Mouse (Mus musculus): ENCODE measurements around the gene Ank. TPM values are rescaled to one million over a fixed set of nuclear protein-coding genes. Genes with fewer than 3 reads are reported as not detected.

The Ank gene
- polyA plus RNA-seq, 1 experiment from 2014 or later, result 16.7 TPM

DNA sequence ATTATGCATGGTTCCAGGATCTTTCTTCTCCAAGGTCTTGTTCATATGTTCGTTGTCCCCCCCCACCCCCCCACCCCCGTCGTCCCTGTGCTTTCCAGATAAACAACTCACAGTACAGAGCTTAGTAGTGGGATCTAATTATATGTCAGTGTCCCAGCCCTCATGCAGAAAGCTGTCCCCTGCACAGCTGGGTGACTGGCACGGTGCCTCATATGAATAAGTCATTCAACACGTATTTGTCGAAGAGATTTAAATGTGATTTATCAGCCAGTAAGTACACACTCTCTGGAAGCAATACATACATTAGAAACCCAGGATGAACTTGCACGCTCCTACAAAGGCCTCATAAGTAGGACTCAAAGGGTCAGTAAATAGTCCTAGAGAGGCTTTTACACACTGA lies 83.4 kb downstream of the Ank start:
- 26% methylated on average over 7 of the region's 7 CpGs for WGBS

GRCm38 (mm10) chr15:27550358-27550992 lies 84.0 kb downstream of the Ank start:
- no peak overlapping the region for H3K9ac ChIP-seq (replicated peaks)
- H3K4me3 ChIP-seq (replicated peaks), result no peak overlapping the region
- WGBS, result 23% methylated on average over 9 of the region's 9 CpGs
- H3K4me2 ChIP-seq, result no peak overlapping the region
- ATAC-seq (ENCODE audit: low FRiP score), result no peak
- no peaks in the 10 kb centered on the region for H3K9me3 ChIP-seq (replicated peaks)
- H3K4me1 ChIP-seq, result peaks cover 18% of the 10 kb centered on the region
- 0 out of 2 replicates have a peak, but pooled peaks cover 4% of the 10 kb centered on the region for H3K36me3 ChIP-seq
- no peaks in the 10 kb centered on the region for H3K27me3 ChIP-seq (replicated peaks)
- 0 out of 2 replicates have a peak overlapping the region, but pooled peaks have one; percentile 6 for H3K27ac ChIP-seq (replicated peaks)

More for the DNA sequence above, 83.4 kb downstream of the Ank start:
- no peak overlapping the region for H3K4me3 ChIP-seq (replicated peaks)
- no peak overlapping the region for H3K4me2 ChIP-seq
- no peak for ATAC-seq (ENCODE audit: low FRiP score)
- peaks cover 18% of the 10 kb centered on the region for H3K4me1 ChIP-seq
- peaks cover 3% of the 10 kb centered on the region; the same call in 1 of the 2 replicates for H3K36me3 ChIP-seq
- no peak overlapping the region for H3K27ac ChIP-seq (replicated peaks)
- H3K9ac ChIP-seq (replicated peaks), result no peak overlapping the region
- no peaks in the 10 kb centered on the region for H3K9me3 ChIP-seq (replicated peaks)
- H3K27me3 ChIP-seq (replicated peaks), result no peaks in the 10 kb centered on the region

DNA sequence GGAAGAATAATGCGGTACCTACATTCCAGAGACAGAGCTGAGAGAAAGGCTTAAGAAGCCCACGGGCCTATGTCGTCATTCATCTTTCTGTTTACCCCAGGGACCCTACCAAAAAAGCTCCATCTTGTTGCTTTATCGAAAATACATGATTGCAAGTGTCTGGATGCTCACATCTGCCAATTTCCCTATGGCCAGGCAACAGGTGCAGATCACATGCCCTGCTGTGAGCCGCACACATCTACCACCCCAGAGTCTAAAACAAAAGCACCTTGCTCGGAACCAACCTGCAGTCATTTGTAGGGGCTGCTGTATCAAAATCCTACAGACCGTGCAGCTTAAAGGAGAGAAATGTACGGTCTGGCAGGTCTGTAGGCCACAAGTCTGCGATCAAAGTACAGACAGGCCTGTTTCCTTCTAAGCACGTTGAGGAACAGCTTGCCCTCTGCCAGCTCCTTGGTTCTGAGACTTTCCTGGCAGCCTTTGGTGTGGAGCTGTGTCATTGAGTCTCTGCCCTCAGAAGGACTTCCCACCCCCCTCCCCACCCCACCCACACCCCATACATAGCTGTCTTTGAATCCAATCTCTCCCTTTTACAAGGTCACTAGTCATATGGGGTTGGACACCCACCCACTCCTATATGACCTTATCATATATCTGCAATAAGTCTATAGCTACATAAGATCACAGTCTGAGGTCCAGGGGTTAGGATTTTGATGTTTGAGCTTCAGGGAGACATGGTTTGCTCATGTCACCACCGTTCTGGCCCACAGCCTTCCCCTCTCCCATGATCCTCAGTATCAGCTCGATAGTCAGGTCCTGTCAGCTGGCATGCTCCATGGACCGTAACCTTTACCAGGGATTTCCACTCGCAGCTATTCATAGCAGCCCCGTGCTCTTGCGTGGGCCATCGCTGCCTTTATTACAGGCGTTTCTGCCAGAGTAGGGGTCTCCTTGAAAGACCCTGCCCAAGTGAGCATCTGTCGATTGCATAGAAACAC lies 84.9 kb downstream of the Ank start:
- Histone ChIP-seq H3K9me3 (replicated peaks) (no peaks in the 10 kb centered on the region), H3K4me1 (peaks cover 18% of the 10 kb centered on the region), H3K27me3 (replicated peaks) (no peaks in the 10 kb centered on the region; the same call in 1 of the 2 replicates), H3K4me2 (no peak overlapping the region), H3K4me3 (replicated peaks) (no peak overlapping the region), H3K9ac (replicated peaks) (no peak overlapping the region), H3K27ac (replicated peaks) (no peak overlapping the region), H3K36me3 (0 out of 2 replicates have a peak, but pooled peaks cover 7% of the 10 kb centered on the region)
- no peak; the same call in 1 of the 2 replicates for ATAC-seq (ENCODE audit: low FRiP score)
- WGBS, result 83% methylated on average over 19 of the region's 19 CpGs

GRCm38 (mm10) chr15:27552129-27552700 lies 85.7 kb downstream of the Ank start:
- Histone ChIP-seq H3K4me1 (peaks cover 18% of the 10 kb centered on the region), H3K4me3 (replicated peaks) (no peak overlapping the region), H3K27me3 (replicated peaks) (no peaks in the 10 kb centered on the region; the same call in 1 of the 2 replicates), H3K36me3 (0 out of 2 replicates have a peak, but pooled peaks cover 7% of the 10 kb centered on the region), H3K4me2 (no peak overlapping the region), H3K9me3 (replicated peaks) (no peaks in the 10 kb centered on the region), H3K27ac (replicated peaks) (no peak overlapping the region), H3K9ac (replicated peaks) (no peak overlapping the region)
- no peak for ATAC-seq (ENCODE audit: low FRiP score)
- WGBS, result 86% methylated on average over 10 of the region's 10 CpGs

- Histone ChIP-seq H3K4me1 (peaks cover 26% of the 10 kb centered on the region), H3K27ac (replicated peaks) (no peak overlapping the region), H3K36me3 (0 out of 2 replicates have a peak, but pooled peaks cover 7% of the 10 kb centered on the region), H3K4me2 (no peak overlapping the region), H3K27me3 (replicated peaks) (no peaks in the 10 kb centered on the region; the same call in 1 of the 2 replicates), H3K9ac (replicated peaks) (no peak overlapping the region), H3K9me3 (replicated peaks) (no peaks in the 10 kb centered on the region), H3K4me3 (replicated peaks) (no peak overlapping the region)
- no peak for ATAC-seq (ENCODE audit: low FRiP score)
- 90% methylated on average over 5 of the region's 5 CpGs for WGBS
These were observed 87.1 kb downstream of the Ank start for GRCm38 (mm10) chr15:27553554-27553953.

- Histone ChIP-seq H3K36me3 (peaks cover 10% of the 10 kb centered on the region; the same call in 1 of the 2 replicates), H3K9ac (replicated peaks) (no peak overlapping the region), H3K9me3 (replicated peaks) (no peaks in the 10 kb centered on the region), H3K27ac (replicated peaks) (peak overlapping the region; percentile 56), H3K27me3 (replicated peaks) (no peaks in the 10 kb centered on the region; the same call in 1 of the 2 replicates), H3K4me1 (peaks cover 19% of the 10 kb centered on the region), H3K4me2 (peak overlapping the region; percentile 22; the same call in 1 of the 2 replicates), H3K4me3 (replicated peaks) (no peak overlapping the region)
- WGBS, result 42% methylated on average over 16 of the region's 16 CpGs
- peak; percentile 79 for ATAC-seq (ENCODE audit: low FRiP score)
These were observed 92.1 kb downstream of the Ank start for GRCm38 (mm10) chr15:27558456-27559147.

- H3K9me3 ChIP-seq (replicated peaks), result no peaks in the 10 kb centered on the region
- peaks cover 19% of the 10 kb centered on the region for H3K4me1 ChIP-seq
- H3K4me2 ChIP-seq, result no peak overlapping the region
- no peak for ATAC-seq (ENCODE audit: low FRiP score)
- peaks cover 11% of the 10 kb centered on the region for H3K36me3 ChIP-seq
- H3K27ac ChIP-seq (replicated peaks), result no peak overlapping the region
- no peaks in the 10 kb centered on the region; the same call in 1 of the 2 replicates for H3K27me3 ChIP-seq (replicated peaks)
- no peak overlapping the region for H3K4me3 ChIP-seq (replicated peaks)
- no peak overlapping the region for H3K9ac ChIP-seq (replicated peaks)
- WGBS, result 88% methylated on average over 11 of the region's 11 CpGs
These were observed 93.8 kb downstream of the Ank start for GRCm38 (mm10) chr15:27560315-27560714.

DNA sequence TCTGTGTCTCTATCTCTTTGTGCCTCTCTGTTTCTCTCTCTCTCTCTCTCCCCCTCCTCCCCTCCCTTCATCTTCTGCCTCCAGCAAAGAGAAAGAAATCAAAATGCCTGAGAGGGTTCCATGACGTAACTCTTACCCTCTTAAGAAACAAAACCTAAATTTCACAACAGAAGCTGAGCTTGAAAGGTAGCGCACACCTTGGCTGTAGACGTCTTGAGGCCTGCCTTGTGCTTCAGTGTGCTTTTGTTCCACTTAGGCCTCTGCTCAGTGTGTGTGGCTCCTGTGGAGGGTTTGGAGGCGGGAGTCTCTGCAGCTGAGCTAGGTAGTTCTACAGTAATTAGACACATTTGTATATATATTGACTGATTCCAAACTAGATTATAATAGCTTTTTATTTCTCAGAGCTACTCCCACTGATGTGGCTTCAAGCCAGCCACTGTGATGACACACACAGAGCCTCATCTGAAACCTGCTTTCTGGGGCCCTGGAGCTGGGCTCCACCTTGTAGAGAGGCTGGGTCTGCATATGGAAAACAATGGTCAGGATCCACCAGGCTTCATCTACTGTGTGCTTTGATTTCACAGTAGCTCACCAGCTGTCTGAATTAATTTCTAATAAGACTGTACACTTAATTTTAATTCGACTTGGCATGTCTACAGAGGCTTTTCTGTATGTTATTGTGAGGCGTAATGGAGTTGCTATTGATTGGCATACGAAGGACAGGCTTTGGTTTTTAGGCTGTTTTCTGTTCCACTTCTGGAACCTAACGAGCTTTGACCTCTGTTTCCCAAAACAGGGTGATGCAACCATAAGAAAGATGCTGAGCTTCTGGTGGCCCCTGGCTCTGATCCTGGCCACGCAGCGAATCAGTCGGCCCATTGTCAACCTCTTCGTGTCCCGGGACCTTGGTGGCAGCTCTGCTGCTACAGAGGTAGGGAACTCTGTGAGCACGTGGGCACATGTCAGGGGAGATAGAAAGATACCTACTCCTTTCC lies 97.9 kb downstream of the Ank start:
- H3K4me1 ChIP-seq, result peaks cover 3% of the 10 kb centered on the region; the same call in 1 of the 2 replicates
- H3K4me2 ChIP-seq, result no peak overlapping the region
- peaks cover 42% of the 10 kb centered on the region for H3K36me3 ChIP-seq
- H3K4me3 ChIP-seq (replicated peaks), result no peak overlapping the region
- H3K9me3 ChIP-seq (replicated peaks), result no peaks in the 10 kb centered on the region
- 87% methylated on average over 14 of the region's 14 CpGs for WGBS
- no peak overlapping the region for H3K9ac ChIP-seq (replicated peaks)
- no peaks in the 10 kb centered on the region for H3K27me3 ChIP-seq (replicated peaks)
- ATAC-seq (ENCODE audit: low FRiP score), result no peak
- H3K27ac ChIP-seq (replicated peaks), result no peak overlapping the region

GRCm38 (mm10) chr15:27565626-27566185 lies 99.2 kb downstream of the Ank start:
- ATAC-seq (ENCODE audit: low FRiP score), result no peak
- no peak overlapping the region for H3K4me2 ChIP-seq
- peaks cover 43% of the 10 kb centered on the region for H3K36me3 ChIP-seq
- H3K4me3 ChIP-seq (replicated peaks), result no peak overlapping the region
- WGBS, result 89% methylated on average over 10 of the region's 10 CpGs
- no peaks in the 10 kb centered on the region for H3K4me1 ChIP-seq
- no peaks in the 10 kb centered on the region for H3K9me3 ChIP-seq (replicated peaks)
- H3K27me3 ChIP-seq (replicated peaks), result no peaks in the 10 kb centered on the region
- H3K9ac ChIP-seq (replicated peaks), result no peak overlapping the region
- no peak overlapping the region for H3K27ac ChIP-seq (replicated peaks)

GRCm38 (mm10) chr15:27567356-27567755 lies 100.9 kb downstream of the Ank start:
- Histone ChIP-seq H3K27me3 (replicated peaks) (no peaks in the 10 kb centered on the region), H3K4me2 (no peak overlapping the region), H3K9ac (replicated peaks) (no peak overlapping the region), H3K4me1 (no peaks in the 10 kb centered on the region), H3K36me3 (peaks cover 51% of the 10 kb centered on the region), H3K27ac (replicated peaks) (no peak overlapping the region), H3K9me3 (replicated peaks) (no peaks in the 10 kb centered on the region), H3K4me3 (replicated peaks) (no peak overlapping the region)
- 96% methylated on average over 16 of the region's 16 CpGs for WGBS
- no peak for ATAC-seq (ENCODE audit: low FRiP score)

All from neural tube, embryonic 15.5 days (tissue).